Mouse (Mus musculus): ENCODE data around the gene Anapc1. TPM values are rescaled to one million over a fixed set of nuclear protein-coding genes. Genes with fewer than 3 reads are reported as not detected.

Anapc1 gene
- total and polyA plus RNA-seq, 3 experiments: 51.7 to 146 (median 92.0) TPM

- H3K9me3 ChIP-seq (replicated peaks; ENCODE audit: low read length): no peaks in the 10 kb centered on the region
- H3K4me3 ChIP-seq (replicated peaks in 1 of 3; ENCODE audit: low read depth in 2 of 3, low read length in 2 of 3, poor library complexity in 1 of 3): no peak overlapping the region
- H3K27ac ChIP-seq (ENCODE audit: insufficient read depth, low read depth): no peak overlapping the region
- H3K79me2 ChIP-seq (replicated peaks; ENCODE audit: control insufficient read depth, extremely low read depth, insufficient read depth, poor library complexity, severe bottlenecking): no peaks in the 10 kb centered on the region
- dilution Hi-C loops (cut with MboI; ENCODE audit: extremely low pct_ligation_motif_present, extremely low pct_unique_long_range_greater_than_20kb, low sequenced_read_pairs) (no loop called here), in situ Hi-C loops (cut with MboI; ENCODE audit: low pct_ligation_motif_present, low pct_unique_long_range_greater_than_20kb, low sequenced_read_pairs) (no loop called here)
- H3K27me3 ChIP-seq (replicated peaks): no peaks in the 10 kb centered on the region
- no peaks in the 10 kb centered on the region for H3K36me3 ChIP-seq (replicated peaks in 1 of 2; ENCODE audit: control insufficient read depth in 1 of 2, insufficient read depth in 1 of 2, low read length in 1 of 2)
- no peaks in the 10 kb centered on the region; a peak in 2 of 4 replicates for H3K4me1 ChIP-seq (ENCODE audit: control insufficient read depth in 1 of 2, insufficient read depth in 2 of 2)
- H3K9ac ChIP-seq (ENCODE audit: insufficient read depth, low read depth): no peak overlapping the region
- TF ChIP-seq MAZ (IDR thresholded peaks at IDR 0.05; ENCODE audit: low read depth, low read length): no peak
- TF ChIP-seq BHLHE40 (IDR thresholded peaks at IDR 0.05; ENCODE audit: low read depth, low read length): no peak
- no peak for TF ChIP-seq ETS1 (conservative IDR thresholded peaks at IDR 0.05; ENCODE audit: low read depth, low read length)
- no peak for TF ChIP-seq CHD2 (IDR thresholded peaks at IDR 0.05; ENCODE audit: low read length)
- no peak for TF ChIP-seq E2F4 (IDR thresholded peaks at IDR 0.05; ENCODE audit: insufficient replicate concordance, low read depth, low read length)
- TF ChIP-seq JUND (conservative IDR thresholded peaks at IDR 0.05; ENCODE audit: low read depth, low read length): no peak
- no peak for TF ChIP-seq ZKSCAN1 (IDR thresholded peaks at IDR 0.05; ENCODE audit: borderline replicate concordance, low read depth, low read length)
- DNase-seq (ENCODE audit: extremely low read depth): no peak
- no peak overlapping the region for H3K4me2 ChIP-seq (ENCODE audit: insufficient read depth, low read depth, poor library complexity, severe bottlenecking)
Observed at GRCm38 (mm10) chr2:128704474-128704873, 17.3 kb upstream of the Anapc1 start.

- no peak for DNase-seq (ENCODE audit: extremely low read depth)
- Histone ChIP-seq H3K27me3 (replicated peaks) (no peaks in the 10 kb centered on the region), H3K4me1 (ENCODE audit: control insufficient read depth in 1 of 2, insufficient read depth in 2 of 2) (peaks cover 0 to 4% of the 10 kb centered on the region in 2 experiments; a peak in 2 of 4 replicates), H3K9me3 (replicated peaks; ENCODE audit: low read length) (no peaks in the 10 kb centered on the region), H3K36me3 (replicated peaks in 1 of 2; ENCODE audit: control insufficient read depth in 1 of 2, insufficient read depth in 1 of 2, low read length in 1 of 2) (no peaks in the 10 kb centered on the region), H3K9ac (ENCODE audit: insufficient read depth, low read depth) (no peak overlapping the region), H3K4me2 (ENCODE audit: insufficient read depth, low read depth, poor library complexity, severe bottlenecking) (no peak overlapping the region), H3K79me2 (replicated peaks; ENCODE audit: control insufficient read depth, extremely low read depth, insufficient read depth, poor library complexity, severe bottlenecking) (no peaks in the 10 kb centered on the region), H3K27ac (ENCODE audit: insufficient read depth, low read depth) (no peak overlapping the region), H3K4me3 (replicated peaks in 1 of 3; ENCODE audit: low read depth in 2 of 3, low read length in 2 of 3, poor library complexity in 1 of 3) (no peak overlapping the region)
- TF ChIP-seq ZC3H11A (IDR thresholded peaks at IDR 0.05; ENCODE audit: low read depth, low read length): no peak
- no peak for TF ChIP-seq SIN3A (IDR thresholded peaks at IDR 0.05; ENCODE audit: low read length)
- TF ChIP-seq EP300 (IDR thresholded peaks at IDR 0.05; ENCODE audit: low read length): no peak
- no peak for TF ChIP-seq TBP (conservative IDR thresholded peaks at IDR 0.05; ENCODE audit: low read depth, low read length)
- TF ChIP-seq KAT2A (IDR thresholded peaks at IDR 0.05; ENCODE audit: insufficient replicate concordance, low read length): no peak
- TF ChIP-seq JUND (conservative IDR thresholded peaks at IDR 0.05; ENCODE audit: low read depth, low read length): no peak
- TF ChIP-seq PAX5 (IDR thresholded peaks at IDR 0.05; ENCODE audit: low read length): no peak
- no peak for TF ChIP-seq BHLHE40 (IDR thresholded peaks at IDR 0.05; ENCODE audit: low read depth, low read length)
- dilution Hi-C loops (cut with MboI; ENCODE audit: extremely low pct_ligation_motif_present, extremely low pct_unique_long_range_greater_than_20kb, low sequenced_read_pairs) (no loop called here), in situ Hi-C loops (cut with MboI; ENCODE audit: low pct_ligation_motif_present, low pct_unique_long_range_greater_than_20kb, low sequenced_read_pairs) (loop anchor here (5.0 to 25.0 kb wide), 2 partner anchors 118 to 563 kb away; partner anchors contain the start of gene Tmem87b)
Observed at GRCm38 (mm10) chr2:128699201-128699885, 12.2 kb upstream of the Anapc1 start.

All from CH12.LX (cell line).